ENCODE assay signal across 20 mouse cellular contexts in genomic region chr6:48508087-48508486, GRCm38 (mm10). TPM values are rescaled to one million over a fixed set of nuclear protein-coding genes. Genes with fewer than 3 reads are reported as not detected.
"Had no signal": no experiment of that assay in that cellular context is flagged by ENCODE, and none has a peak within 500 bp of the region (broad histone marks: within the 10 kb centered on the region; RNA-seq: fewer than 3 reads in every experiment).

No protein-coding gene starts in this region.

- H3K4me3 ChIP-seq: left cerebral cortex, adult 2 months; liver, embryonic 13.5 days; neural tube, embryonic 12.5 days; neural tube, embryonic 15.5 days; stomach, embryonic 15.5 days had no signal

- DNase-seq: kidney, postnatal 25 days; layer of hippocampus, postnatal 36 days; liver, embryonic 13.5 days; lung, adult 2 months; lung, postnatal 14 days; lung, postnatal 4 days; midbrain, embryonic 14.5 days; right cerebral cortex, adult 18-20 months; right cerebral cortex, postnatal 14 days; spleen, adult 18-20 months; thymus, adult 18-20 months; thymus, postnatal 14 days; thymus, postnatal 4 days had no signal

- H3K27ac ChIP-seq: kidney, postnatal 0 days; left cerebral cortex, adult 2 months; liver, embryonic 13.5 days; neural tube, embryonic 12.5 days; neural tube, embryonic 15.5 days; stomach, embryonic 15.5 days had no signal

RNA-seq across cellular contexts. Expression of gene Atp6v0e2, which starts 29.3 kb away (rescaled TPM):
- total RNA-seq: megakaryocyte progenitor cell, adult 5-6 weeks; megakaryocyte-erythroid progenitor cell, adult 5-6 weeks had no signal
